Mouse (Mus musculus) MEL-GATA-1-ER (cell line): Measurements from ENCODE around the gene Qrich1.

Experiments used
- DNase-seq: peaks from one replicate; pipeline ENCODE4 v3.0.0-alpha.2; 2012; ENCODE audit warnings: low read depth; ENCODE audit errors: extremely low read depth

The Qrich1 gene

DNA sequence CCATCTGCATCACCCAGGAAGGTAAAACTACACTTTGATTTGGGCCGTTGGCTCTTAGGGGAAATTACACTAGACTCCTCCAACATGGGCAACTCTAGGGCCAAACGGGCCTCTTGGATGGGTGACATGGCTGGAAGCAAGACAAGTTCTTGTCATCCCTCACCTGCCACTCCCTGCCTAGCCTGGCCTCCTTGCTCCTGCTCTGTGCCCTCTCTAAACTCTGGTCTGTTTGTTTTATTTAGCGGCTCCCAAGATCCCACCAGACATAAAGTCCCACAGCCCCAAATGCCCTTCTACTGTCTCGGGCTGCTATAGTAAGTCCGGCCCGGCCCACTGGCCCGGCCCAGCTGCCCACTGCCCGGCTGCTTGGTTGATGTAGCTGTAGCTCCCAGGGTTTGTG is 47.1 kb downstream of the Qrich1 start:
- DNase-seq: no peak

DNA sequence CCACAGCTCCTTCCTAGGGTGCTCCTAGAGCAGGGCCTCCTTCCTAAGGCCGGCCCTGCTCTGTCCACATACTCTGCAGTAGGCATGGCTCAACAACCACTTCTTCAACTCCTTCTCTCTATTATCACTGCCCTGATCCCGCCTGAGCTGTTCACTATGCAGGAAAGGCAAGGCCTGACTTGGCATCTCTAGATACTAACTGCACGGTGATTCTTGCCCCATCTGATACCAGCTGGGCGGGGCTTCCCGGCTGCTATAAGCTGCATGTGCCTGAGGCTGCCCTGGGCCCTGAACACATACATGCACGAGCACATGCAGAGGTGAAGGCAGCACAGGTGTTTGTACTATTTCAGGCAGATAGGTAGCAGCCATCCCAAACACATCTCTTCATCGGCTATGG is 47.5 kb downstream of the Qrich1 start:
- no peak for DNase-seq

DNA sequence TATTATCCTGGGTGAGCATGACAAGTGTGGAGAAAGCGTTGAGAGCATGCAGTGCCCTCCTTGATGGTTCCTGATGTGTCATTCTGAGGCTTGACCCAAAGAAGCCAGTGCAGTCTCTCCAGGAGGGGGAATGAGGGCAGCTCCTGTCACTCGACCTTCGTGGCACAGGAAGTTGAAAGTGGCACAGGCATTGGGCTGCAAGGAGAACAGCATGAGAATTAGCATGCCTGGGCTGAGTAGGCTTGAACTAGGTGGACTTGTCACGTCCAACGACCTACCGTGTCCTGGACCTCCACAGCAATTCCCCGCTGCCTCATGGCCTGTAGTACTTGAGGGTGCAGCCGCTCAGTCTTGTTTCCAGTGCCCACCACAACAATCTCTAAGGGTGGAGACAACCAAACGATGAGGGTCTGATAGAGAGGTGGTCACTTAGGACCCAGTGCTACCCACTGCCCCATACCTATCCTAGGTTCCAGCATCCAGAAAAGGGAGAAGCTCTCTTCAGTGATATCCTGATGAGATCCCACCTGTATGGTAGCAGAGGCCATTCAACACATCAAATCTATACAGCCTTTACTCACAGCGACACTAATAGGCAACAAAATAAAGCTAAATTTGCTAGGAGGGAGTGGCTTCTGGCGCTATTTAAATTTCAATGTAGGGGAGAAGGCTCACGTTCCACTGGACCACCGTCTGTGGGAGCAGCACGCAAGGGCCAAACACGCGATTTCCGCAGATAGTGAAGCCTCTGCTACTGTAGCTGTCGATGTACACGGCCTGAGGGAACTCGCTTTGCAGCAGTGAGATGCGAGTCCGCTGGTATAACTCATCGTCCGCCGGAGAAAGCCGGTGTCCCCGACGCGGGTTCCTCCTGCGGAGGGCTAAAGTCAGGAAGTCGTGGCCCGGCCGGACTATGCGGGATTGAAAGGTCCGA is 49.5 kb downstream of the Qrich1 start:
- no peak for DNase-seq

DNA sequence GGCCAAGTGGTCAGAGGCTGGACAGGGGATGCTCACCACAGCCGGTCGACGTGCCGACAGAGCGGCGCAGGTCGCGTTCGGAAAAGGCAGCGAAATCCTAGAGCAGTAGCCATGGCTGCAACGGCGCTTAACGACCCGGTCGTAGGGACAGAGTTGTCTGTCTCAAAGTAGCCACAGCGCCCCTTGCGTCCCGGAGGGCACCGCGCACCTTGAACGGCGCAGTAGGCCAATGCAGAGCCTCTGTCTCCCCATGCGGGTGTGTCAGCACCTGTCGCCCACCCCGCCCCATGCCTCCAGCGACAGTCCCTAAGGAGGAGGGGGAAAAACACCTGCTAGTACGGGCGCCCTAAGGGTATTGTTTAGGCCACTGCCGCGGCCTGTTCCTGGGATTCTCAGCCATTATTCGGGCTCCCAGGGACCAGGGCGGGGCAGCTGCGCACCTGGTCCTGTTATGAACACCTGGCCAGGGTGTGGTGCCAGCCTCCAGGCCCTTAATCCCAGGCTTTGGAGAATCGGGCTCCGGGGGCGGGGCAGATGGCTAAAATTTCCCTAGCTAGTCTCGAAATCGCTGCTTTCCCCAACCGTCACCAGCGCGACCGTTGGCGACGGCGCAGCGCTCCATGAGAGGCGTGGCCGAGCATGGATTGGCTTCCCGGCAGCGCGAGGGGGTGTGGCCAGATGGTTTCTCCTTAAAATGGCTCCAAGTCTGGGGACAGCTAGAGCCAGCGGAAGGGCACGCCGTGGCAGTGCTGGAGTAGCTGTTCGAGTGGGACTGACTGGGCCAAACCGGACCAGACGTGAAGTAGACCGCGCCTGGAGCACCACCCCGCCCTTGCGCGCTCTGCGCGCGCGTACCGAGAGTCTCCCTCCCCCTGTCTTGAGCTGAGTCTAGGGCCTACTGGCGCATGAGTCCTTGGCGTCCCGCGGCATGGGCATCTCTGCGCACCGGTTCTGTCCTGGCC is 50.5 kb downstream of the Qrich1 start, which contains the start of gene Ndufaf3:
Gene Ndufaf3 (minus strand): TSS at position 620 of the 962 bp plus-strand sequence.
- peak; percentile 89 for DNase-seq

DNA sequence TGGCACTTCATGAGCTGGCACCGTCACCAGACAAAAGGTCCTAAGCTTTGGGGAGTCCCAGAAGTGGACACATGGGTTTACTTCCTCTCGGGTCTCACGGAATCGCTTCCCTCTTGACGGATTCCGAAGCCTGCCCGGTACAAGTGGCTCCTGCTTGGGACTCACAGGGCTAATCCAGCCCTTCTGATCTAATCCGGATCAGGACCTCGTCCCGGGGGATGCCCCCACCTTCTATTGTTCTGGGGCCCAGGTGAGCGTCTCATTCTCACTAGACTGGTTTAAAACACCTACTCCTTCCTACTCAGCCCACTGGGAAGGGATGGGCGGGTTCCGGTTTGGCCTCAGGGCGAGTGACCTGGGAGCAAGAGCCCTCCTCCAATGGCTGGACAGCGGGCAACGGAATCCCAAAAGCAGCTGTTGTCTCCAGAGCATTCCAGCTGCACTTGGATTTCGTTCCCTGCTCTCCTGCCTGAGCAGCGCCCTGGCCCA is 51.4 kb downstream of the Qrich1 start:
- DNase-seq: peak; percentile 41

GRCm38 (mm10) chr9:108568511-108568921 is 51.9 kb downstream of the Qrich1 start:
- DNase-seq: no peak

- DNase-seq: peak; percentile 95
Measured at GRCm38 (mm10) chr9:108569381-108570206, 53.0 kb downstream of the Qrich1 start, which contains the start of gene Dalrd3. TSS of gene Dalrd3 (plus strand) at chr9:108569886.

DNA sequence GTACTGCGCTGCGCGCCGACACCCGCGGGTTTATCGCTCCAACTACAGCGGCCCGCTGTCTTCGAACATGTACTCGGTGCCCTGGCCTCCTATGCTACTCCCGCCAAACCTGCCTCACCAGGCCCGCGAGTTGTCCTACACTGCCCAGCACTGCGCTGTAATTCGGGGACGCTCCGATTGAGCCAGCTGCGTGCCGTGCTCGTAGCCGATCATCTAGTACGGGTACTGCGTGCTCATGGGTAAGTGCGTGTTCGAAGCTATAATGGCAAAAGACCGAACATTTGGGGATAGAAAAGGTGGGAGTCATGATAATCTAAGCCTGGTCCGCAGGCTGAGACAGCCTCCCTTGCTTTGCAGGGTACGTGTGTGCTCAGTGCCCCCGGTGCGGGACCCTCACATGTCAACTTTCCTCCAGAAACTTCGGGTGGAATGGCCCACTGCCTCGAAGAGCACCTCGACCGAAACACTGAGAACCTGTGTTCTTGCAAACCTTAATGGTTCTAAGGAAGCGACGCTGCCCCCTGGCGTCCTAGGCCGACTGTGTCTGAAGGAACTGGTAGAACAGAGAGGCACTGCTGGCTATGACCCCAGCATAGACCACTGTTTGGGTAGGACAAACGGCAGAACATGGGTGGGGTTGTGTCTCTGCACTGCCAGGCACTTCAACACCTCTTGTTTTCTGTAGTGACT is 53.7 kb downstream of the Qrich1 start:
- peak; percentile 73 for DNase-seq

DNA sequence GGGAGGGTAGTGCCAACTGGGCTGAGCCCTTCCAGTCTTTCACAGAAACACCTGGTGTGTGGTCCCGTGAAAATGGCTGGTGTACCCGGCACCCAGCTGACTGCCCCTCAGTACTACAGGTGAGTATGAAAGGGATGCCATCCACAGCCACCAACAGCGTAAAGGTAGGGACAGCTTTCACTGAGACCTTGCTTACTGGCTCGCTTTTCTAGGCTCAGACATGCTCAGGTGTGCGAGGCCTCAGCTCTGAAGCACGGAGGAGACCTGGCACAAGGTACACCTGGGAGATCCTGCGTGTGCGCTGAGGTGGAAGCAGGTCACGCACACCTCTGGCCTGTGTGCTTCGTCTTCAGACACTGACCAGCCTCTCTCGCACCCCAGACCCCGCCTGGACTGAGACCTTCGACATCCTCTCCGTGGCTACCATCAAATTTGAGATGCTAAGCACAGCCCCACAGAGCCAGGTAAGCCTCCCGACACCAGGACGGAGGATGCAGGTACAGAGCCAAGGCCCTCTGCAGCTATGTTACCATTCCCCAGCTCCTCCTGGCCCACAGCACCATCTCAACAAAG is 54.9 kb downstream of the Qrich1 start:
- DNase-seq: no peak

- DNase-seq: no peak
Measured at GRCm38 (mm10) chr9:108572321-108572720, 55.7 kb downstream of the Qrich1 start.

- no peak for DNase-seq
Measured at GRCm38 (mm10) chr9:108573774-108574690, 57.4 kb downstream of the Qrich1 start.

DNA sequence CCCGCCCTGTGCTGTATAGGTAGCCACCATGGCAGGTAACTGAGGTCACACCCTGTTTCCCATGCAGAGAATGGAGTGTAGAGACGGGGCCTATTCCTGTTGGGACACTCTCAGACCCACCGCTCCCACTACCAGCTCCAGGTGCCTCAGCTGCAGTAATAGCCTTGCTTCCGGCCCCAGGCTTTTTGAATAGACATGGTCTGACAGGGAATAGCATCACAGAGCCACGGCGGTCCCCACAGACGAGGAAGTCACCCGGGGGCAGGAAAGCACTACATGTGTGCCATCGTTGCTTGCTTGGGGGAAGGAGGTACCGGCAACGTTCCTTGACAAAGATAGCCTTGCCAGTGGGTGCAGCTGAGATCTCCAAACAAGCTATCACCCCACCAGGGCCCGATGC is 58.3 kb downstream of the Qrich1 start:
- DNase-seq: no peak

GRCm38 (mm10) chr9:108575321-108576297 is 59.0 kb downstream of the Qrich1 start:
- no peak for DNase-seq

- no peak for DNase-seq
Measured at GRCm38 (mm10) chr9:108577025-108577424, 60.4 kb downstream of the Qrich1 start.

DNA sequence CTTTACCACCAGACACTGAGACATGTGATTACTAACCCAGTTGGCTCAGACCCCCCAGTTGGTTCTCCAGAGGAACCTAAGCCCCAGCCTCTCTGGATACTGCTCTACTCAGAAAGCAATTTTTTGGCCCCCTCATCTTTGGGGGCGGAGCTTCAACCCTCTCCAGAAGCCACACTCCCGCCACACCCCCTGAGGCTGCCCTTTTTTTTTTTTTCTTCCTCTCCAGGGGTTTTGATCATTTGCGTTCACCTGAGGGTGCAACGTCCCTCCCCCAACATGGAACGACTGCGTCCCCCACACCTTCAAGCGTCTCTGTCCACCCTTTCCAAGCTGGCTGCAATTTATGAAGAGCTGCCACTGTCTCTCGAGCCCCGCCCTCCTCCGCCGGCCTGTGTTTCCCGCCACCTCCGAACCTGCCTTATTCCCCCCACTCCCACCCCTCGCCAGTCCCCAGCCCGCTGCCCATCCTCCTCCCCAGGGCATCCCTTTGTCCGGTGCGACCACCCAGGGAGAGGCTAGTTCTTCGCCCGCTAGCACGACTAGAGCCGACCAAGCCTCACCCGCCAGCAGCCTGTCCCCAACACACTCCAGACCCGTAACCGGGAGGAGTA is 61.4 kb downstream of the Qrich1 start:
- DNase-seq: no peak

DNA sequence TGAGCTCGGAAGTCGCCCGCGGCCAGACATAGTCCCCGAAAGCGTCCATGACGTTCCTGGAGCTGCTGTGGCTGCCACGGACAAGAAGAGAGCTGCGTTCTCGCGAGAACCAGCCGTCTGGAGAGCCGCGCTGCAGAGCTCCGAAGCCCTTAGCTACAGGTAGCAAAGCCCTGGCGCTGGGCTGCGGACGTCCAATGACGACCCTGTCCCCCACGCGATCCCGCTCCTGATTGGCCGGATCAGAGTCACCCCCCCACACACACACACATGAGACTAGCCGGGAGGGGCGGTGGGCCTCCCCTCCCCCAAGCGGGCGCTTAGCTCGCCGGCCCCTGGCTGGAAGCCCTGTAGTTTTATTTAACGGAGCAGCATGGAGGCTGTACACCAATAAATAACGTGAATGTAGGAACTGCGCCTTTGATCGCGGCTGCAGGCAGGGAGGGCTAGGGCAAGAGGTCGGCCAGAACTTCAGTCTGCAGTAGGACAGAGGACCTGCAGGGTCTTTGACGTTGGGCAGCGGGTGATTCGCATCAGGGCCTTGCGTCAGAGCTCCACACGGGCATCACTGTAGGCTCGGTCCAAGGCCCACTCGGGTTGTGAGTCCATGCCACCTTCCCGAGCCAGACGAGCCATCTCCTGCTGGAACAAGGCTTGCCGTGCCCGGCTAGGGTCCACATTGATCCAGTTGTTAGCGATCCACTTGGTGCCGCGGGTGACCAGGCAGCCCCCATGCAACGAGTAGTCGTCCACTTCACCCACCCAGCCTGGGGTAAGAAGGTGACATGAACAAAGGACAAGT is 62.1 kb downstream of the Qrich1 start, which contains the start of gene Wdr6:
Gene Wdr6 (minus strand): TSS at position 195 of the 799 bp plus-strand sequence.
- peak; percentile 94 for DNase-seq
